Mouse (Mus musculus): Measurements from ENCODE around the gene Cfap157.

DNA sequence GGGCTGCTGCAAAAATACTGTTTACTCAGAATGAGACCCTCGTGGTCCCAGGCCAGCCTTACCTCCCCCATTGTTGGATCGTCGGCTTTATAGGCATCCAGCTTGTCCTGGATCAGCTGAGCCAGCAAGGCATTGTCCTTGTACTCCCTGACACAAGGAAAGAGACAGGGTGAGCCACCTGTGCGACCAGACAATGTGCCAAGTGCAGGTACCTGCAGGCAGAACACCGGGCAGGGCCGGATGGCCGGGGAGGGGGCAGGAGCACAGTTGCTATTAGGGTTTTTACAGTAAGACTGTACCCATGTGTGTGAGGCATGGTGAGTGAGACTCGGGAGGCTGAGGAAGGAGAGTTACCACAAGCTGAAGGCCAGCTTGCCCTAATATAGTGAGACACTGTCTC lies 27.7 kb upstream of the Cfap157 start:
- TF ChIP-seq POLR2A (IDR thresholded peaks at IDR 0.05; ENCODE audit: borderline replicate concordance, insufficient read depth, low read length): no peak
- TF ChIP-seq CTCF (IDR thresholded peaks at IDR 0.05; ENCODE audit: borderline replicate concordance, insufficient read depth, low read depth, low read length): no peak
